Mouse (Mus musculus) natural killer cell, adult 2 months (primary cell): Measurements from ENCODE around the gene Mafk.
A peak's percentile ranks its signal among the peaks of the same experiment; 100 is the strongest.

Experiments used
- DNase-seq, 2 experiments: peaks; one replicate each; pipeline ENCODE4 v3.0.0; 2022; ENCODE audit warnings: low spot score in 2 of 2

Mafk gene

GRCm38 (mm10) chr5:139818801-139819200 lies 27.5 kb downstream of the Mafk start:
- peak in 1 of 2 experiments; percentile 40 for DNase-seq

- DNase-seq, result no peak
Observed at GRCm38 (mm10) chr5:139819538-139820181, 28.3 kb downstream of the Mafk start, which contains the start of gene Tmem184a. Gene Tmem184a (minus strand): TSS chr5:139819917.

- DNase-seq, result no peak
Observed at GRCm38 (mm10) chr5:139821466-139822459, 30.4 kb downstream of the Mafk start.

GRCm38 (mm10) chr5:139824531-139824930 lies 33.2 kb downstream of the Mafk start:
- DNase-seq, result no peak

GRCm38 (mm10) chr5:139825947-139826346 lies 34.6 kb downstream of the Mafk start:
- DNase-seq, result no peak

- peak; percentile 84 to 88 for DNase-seq
Observed at GRCm38 (mm10) chr5:139826357-139827055, 35.2 kb downstream of the Mafk start, which contains the start of the genes Gm26938 and Psmg3. Gene Gm26938 (minus strand): TSS chr5:139826407. Gene Psmg3 (minus strand): TSS chr5:139826885.

- DNase-seq, result peak in 1 of 2 experiments; percentile 28
Observed at GRCm38 (mm10) chr5:139827593-139827992, 36.3 kb downstream of the Mafk start.

- no peak for DNase-seq
Observed at GRCm38 (mm10) chr5:139829384-139829783, 38.1 kb downstream of the Mafk start.

- DNase-seq, result peak; percentile 39 to 61
Observed at GRCm38 (mm10) chr5:139830734-139831133, 39.4 kb downstream of the Mafk start.

GRCm38 (mm10) chr5:139832125-139832524 lies 40.8 kb downstream of the Mafk start:
- DNase-seq, result no peak

GRCm38 (mm10) chr5:139835706-139836105 lies 44.4 kb downstream of the Mafk start:
- no peak for DNase-seq

- peak; percentile 56 to 64 for DNase-seq
Observed at GRCm38 (mm10) chr5:139838476-139838892, 47.2 kb downstream of the Mafk start.

GRCm38 (mm10) chr5:139839142-139839541 lies 47.8 kb downstream of the Mafk start:
- no peak for DNase-seq

GRCm38 (mm10) chr5:139849626-139850320 lies 58.5 kb downstream of the Mafk start:
- DNase-seq, result no peak
